22 mouse cellular contexts compared by ENCODE assay signal in the genomic region with DNA sequence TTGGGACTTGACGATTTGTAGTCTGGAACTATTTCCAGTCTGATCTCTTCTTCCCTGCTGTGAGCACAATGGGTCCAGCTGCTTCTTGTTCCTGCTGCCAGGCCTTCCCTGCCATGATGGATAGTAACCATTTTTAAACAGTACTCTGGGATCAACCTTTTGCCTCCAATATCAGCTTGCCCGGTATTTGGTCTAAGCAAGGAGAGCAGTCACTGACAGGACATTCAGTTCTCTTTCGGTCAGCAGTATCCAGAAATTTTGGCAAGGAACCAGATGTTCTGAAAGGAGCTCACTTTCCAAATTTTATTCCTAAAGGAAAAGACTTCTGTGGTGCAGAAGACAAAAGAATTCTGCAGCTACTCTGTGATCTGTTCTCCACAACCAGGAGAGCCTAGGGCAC.
A peak's percentile ranks its signal among the peaks of the same experiment; 100 is the strongest.
DNase-seq lines count a peak whose midpoint lies in the region; TF ChIP-seq lines count a peak whose summit lies in the region.
"Had no signal": no experiment of that assay in that cellular context is flagged by ENCODE, and none has a peak within 500 bp of the region (broad histone marks: within the 10 kb centered on the region; RNA-seq: fewer than 3 reads in every experiment).

No protein-coding gene starts in this region.

- peak overlapping the region; percentile 35; the same call in 1 of the 2 replicates for H3K27ac ChIP-seq in gastrocnemius, adult 2 months
- H3K27ac ChIP-seq: forebrain, embryonic 10.5 days; heart, embryonic 13.5 days; hindbrain, embryonic 14.5 days; kidney, postnatal 0 days; limb, embryonic 12.5 days; midbrain, embryonic 13.5 days; stomach, postnatal 0 days had no signal

- no peak overlapping the region for H3K4me3 ChIP-seq in gastrocnemius, adult 2 months
- H3K4me3 ChIP-seq: forebrain, embryonic 10.5 days; heart, embryonic 13.5 days; limb, embryonic 12.5 days; megakaryocyte, embryonic 14.5 days; midbrain, embryonic 13.5 days had no signal

- DNase-seq in gastrocnemius, adult 2 months, result no peak
- no peak for DNase-seq in gastrocnemius, postnatal 4 days (ENCODE audit: low spot score in 2 of 2)
- peak; percentile 18 for DNase-seq in left cerebral cortex, postnatal 4 days
- DNase-seq in left cerebral cortex, adult 8-10 months (ENCODE audit: low spot score in 2 of 2), result no peak
- peak; percentile 40 for DNase-seq in testis, postnatal 14 days (ENCODE audit: low spot score)
- DNase-seq in testis, postnatal 10 days (ENCODE audit: low spot score), result no peak
- no peak for DNase-seq in layer of hippocampus, postnatal 36 days
- DNase-seq: adrenal gland, adult 8-10 months; B cell, adult 2 months; cerebellum, adult 9-10 months; gastrocnemius, postnatal 25 days; heart, postnatal 4 days; kidney, adult 18-20 months; liver, postnatal 0 days had no signal

- TF ChIP-seq CTCF in gastrocnemius, adult 2 months (IDR thresholded peaks at IDR 0.05), result no peak

- intact Hi-C loops in gastrocnemius, adult 2 months (cut with DNase I), result no loop called here
- intact Hi-C loops in left cerebral cortex, postnatal 4 days (cut with DNase I), result no loop called here

Comparison
In these comparisons a context has a peak if more than half of its experiments do, and no peak if none do; other contexts are left out.
1. DNase-seq: peak in left cerebral cortex, postnatal 4 days (single experiment) and testis, postnatal 14 days (single experiment); none in gastrocnemius, adult 2 months (single experiment), gastrocnemius, postnatal 4 days (0 of 2), left cerebral cortex, adult 8-10 months (0 of 2), testis, postnatal 10 days (single experiment) and layer of hippocampus, postnatal 36 days (0 of 2).